Mouse (Mus musculus) liver, adult 2 months (tissue): ENCODE results near the gene Gpm6a. TPM values are rescaled to one million over a fixed set of nuclear protein-coding genes. Genes with fewer than 3 reads are reported as not detected.

Source experiments
- DNase-seq: peaks from one replicate; pipeline ENCODE4 v3.0.0-alpha.2; 2011; ENCODE audit warnings: low read depth, low spot score; ENCODE audit errors: extremely low read depth
- H3K27ac ChIP-seq: fragments of 200-500 bp; replicated peaks from 2 replicates; pipeline ENCODE4 v1.5.1; 2012; ENCODE audit warnings: low read depth, mild to moderate bottlenecking, control low read depth, inconsistent platforms, low read length; ENCODE audit not compliant: insufficient read depth
- H3K27me3 ChIP-seq: fragments of 200-500 bp; 2 replicates; pipeline ENCODE4 v1.6.1; 2012; ENCODE audit warnings: mild to moderate bottlenecking, moderate library complexity, low read length, inconsistent platforms; ENCODE audit not compliant: control insufficient read depth, insufficient read depth
- H3K36me3 ChIP-seq: fragments of 200-500 bp; 2 replicates; pipeline ENCODE4 v1.6.1; 2012; ENCODE audit warnings: low read length, inconsistent platforms; ENCODE audit not compliant: control insufficient read depth, insufficient read depth
- H3K4me1 ChIP-seq: fragments of 200-500 bp; 2 replicates; pipeline ENCODE4 v1.6.1; 2011; ENCODE audit warnings: low read length; ENCODE audit not compliant: control insufficient read depth, insufficient read depth
- H3K4me3 ChIP-seq: fragments of 200-500 bp; 2 replicates; pipeline ENCODE4 v1.5.1; 2011; ENCODE audit warnings: low read depth, mild to moderate bottlenecking, control low read depth, low read length, moderate library complexity; ENCODE audit not compliant: insufficient read depth
- H3K79me2 ChIP-seq: fragments of 200-500 bp; 2 replicates; pipeline ENCODE4 v1.6.1; 2012; ENCODE audit warnings: inconsistent platforms, mild to moderate bottlenecking, low read length, moderate library complexity; ENCODE audit not compliant: control insufficient read depth, insufficient read depth
- H3K9ac ChIP-seq: fragments of 200-500 bp; 2 replicates; pipeline ENCODE4 v1.6.1; 2012; ENCODE audit warnings: low read depth, mild to moderate bottlenecking, control low read depth, inconsistent platforms, low read length
- CTCF ChIP-seq: fragments of 200-500 bp; IDR thresholded peaks from 2 replicates; pipeline ENCODE4 v1.5.1; 2011; ENCODE audit warnings: low read depth, low read length, control low read depth
- POLR2A ChIP-seq: fragments of 200-500 bp; IDR thresholded peaks from 2 replicates; pipeline ENCODE4 v1.6.1; 2011; ENCODE audit warnings: low read length, control low read depth; ENCODE audit not compliant: insufficient read depth; ENCODE audit errors: extremely low read depth
- WGBS: fragments of 180-500 bp; shearing (Covaris S2); methylation state at CpG from one replicate; pipeline ENCODE4 v1.1.7; 2018; 5-methylcytosine and 5-hydroxymethylcytosine counted together
- polyA plus RNA-seq: library from polyadenylated mRNA; depleted of rRNA; stranded (reverse); fragments of >200 nt; gene quantifications from 2 replicates; pipeline ENCODE4 v1.2.3, GENCODE M21; 2012; rRNA removed
- total RNA-seq: library from RNA; depleted of rRNA; stranded (reverse); fragments of >200 nt; gene quantifications from 2 replicates; pipeline ENCODE4 v1.2.3, GENCODE M21; 2014; rRNA removed

Gpm6a gene
- 1.8 and 3.1 TPM in 2 replicates for total RNA-seq
- 0.31 and 0.49 TPM in 2 replicates for polyA plus RNA-seq

GRCm38 (mm10) chr8:54954741-54955455 lies at the start of gene Gpm6a:
TSS of gene Gpm6a (plus strand) at chr8:54954843.
- Histone ChIP-seq H3K27ac (no peak within 1 kb of the TSS), H3K27me3 (no peaks in the 10 kb centered on the region), H3K9ac (no peak within 1 kb of the TSS), H3K4me1 (no peaks in the 10 kb centered on the region), H3K36me3 (no peaks in the 10 kb centered on the region), H3K4me3 (no peak within 1 kb of the TSS), H3K79me2 (no peaks in the 10 kb centered on the region)
- TF ChIP-seq POLR2A (no peak), CTCF (no peak)
- DNase-seq: no peak
- WGBS: 27% methylated on average over 13 of the region's 13 CpGs

DNA sequence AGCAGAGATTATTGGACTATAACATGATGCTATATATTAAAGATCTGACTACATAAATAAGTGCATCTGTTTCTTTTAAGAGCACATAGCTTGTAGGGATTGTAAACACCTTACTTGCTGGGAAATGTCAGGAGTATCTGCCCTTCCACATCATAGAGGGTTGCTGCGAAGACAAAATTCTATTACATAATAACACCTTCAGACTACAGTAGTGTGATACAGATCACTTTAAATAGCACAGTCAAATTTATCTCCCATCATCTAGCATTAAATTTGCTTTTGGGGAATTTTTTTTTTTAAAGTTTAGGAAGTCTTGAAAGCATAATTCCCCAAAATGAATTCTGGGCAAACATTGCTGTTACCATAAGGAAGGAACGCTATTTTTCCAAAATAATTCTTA lies 41.8 kb upstream of the Gpm6a start:
- Histone ChIP-seq H3K4me3 (no peak overlapping the region), H3K27me3 (no peaks in the 10 kb centered on the region)
- WGBS: 88% methylated on average over 2 of the region's 2 CpGs

GRCm38 (mm10) chr8:54917710-54918109 lies 36.9 kb upstream of the Gpm6a start:
- Histone ChIP-seq H3K27me3 (no peaks in the 10 kb centered on the region), H3K79me2 (no peaks in the 10 kb centered on the region), H3K9ac (no peak overlapping the region), H3K4me1 (no peaks in the 10 kb centered on the region), H3K36me3 (no peaks in the 10 kb centered on the region), H3K4me3 (no peak overlapping the region), H3K27ac (no peak overlapping the region)
- 68% methylated on average over 9 of the region's 9 CpGs for WGBS
- TF ChIP-seq POLR2A (no peak), CTCF (no peak)
- no peak for DNase-seq

More for the DNA sequence above, 41.8 kb upstream of the Gpm6a start:
- TF ChIP-seq CTCF (no peak), POLR2A (no peak)
- Histone ChIP-seq H3K27ac (no peak overlapping the region), H3K9ac (no peak overlapping the region), H3K36me3 (no peaks in the 10 kb centered on the region), H3K79me2 (no peaks in the 10 kb centered on the region), H3K4me1 (no peaks in the 10 kb centered on the region)
- no peak for DNase-seq

GRCm38 (mm10) chr8:54922160-54922855 lies 32.3 kb upstream of the Gpm6a start:
- H3K79me2 ChIP-seq: no peaks in the 10 kb centered on the region
- no peak overlapping the region for H3K9ac ChIP-seq
- no peak for TF ChIP-seq POLR2A
- no peak for TF ChIP-seq CTCF
- DNase-seq: no peak
- H3K4me1 ChIP-seq: peaks cover 5% of the 10 kb centered on the region; the same call in 1 of the 2 replicates
- no peak overlapping the region for H3K27ac ChIP-seq
- no peaks in the 10 kb centered on the region for H3K27me3 ChIP-seq
- no peak overlapping the region for H3K4me3 ChIP-seq
- WGBS: 38% methylated on average over 2 of the region's 2 CpGs
- H3K36me3 ChIP-seq: no peaks in the 10 kb centered on the region

GRCm38 (mm10) chr8:54924936-54925335 lies 29.7 kb upstream of the Gpm6a start:
- peak; percentile 95 for DNase-seq

More at GRCm38 (mm10) chr8:54924936-54925335, 29.7 kb upstream of the Gpm6a start:
- Histone ChIP-seq H3K4me3 (no peak overlapping the region), H3K4me1 (peaks cover 5% of the 10 kb centered on the region; the same call in 1 of the 2 replicates), H3K9ac (no peak overlapping the region), H3K27me3 (no peaks in the 10 kb centered on the region), H3K79me2 (no peaks in the 10 kb centered on the region), H3K36me3 (no peaks in the 10 kb centered on the region), H3K27ac (no peak overlapping the region)
- 18% methylated on average over 3 of the region's 3 CpGs for WGBS
- TF ChIP-seq CTCF (no peak), POLR2A (no peak)
